Mouse (Mus musculus) adrenal gland, postnatal 4 days (tissue): ENCODE results near the gene Slc28a1. TPM values are rescaled to one million over a fixed set of nuclear protein-coding genes. Genes with fewer than 3 reads are reported as not detected.
A peak's percentile ranks its signal among the peaks of the same experiment; 100 is the strongest.
"Not testable (repeated sequence)": the region's sequence is repeated elsewhere in the genome, so short reads cannot be mapped to it uniquely, and the experiment has no call there.

Experiments
- DNase-seq, 2 experiments: peaks; one replicate each; pipeline ENCODE4 v3.0.0; 2021 to 2022; ENCODE audit warnings: low spot score in 2 of 2, mixed read lengths in 2 of 2
- total RNA-seq, 2 experiments: library from RNA; stranded (reverse); gene quantifications; 2 replicates each; pipeline ENCODE4 v1.2.3; 2021

The Slc28a1 gene
- total RNA-seq, 2 experiments from 2014 or later = 0.56 TPM

GRCm38 (mm10) chr7:81123553-81123952, 9.0 kb downstream of the Slc28a1 start:
- no peak for DNase-seq

GRCm38 (mm10) chr7:81124773-81125172, 10.2 kb downstream of the Slc28a1 start:
- no peak for DNase-seq

- DNase-seq = no peak
These were observed 10.9 kb downstream of the Slc28a1 start for GRCm38 (mm10) chr7:81125215-81126175.

- no peak for DNase-seq
These were observed 17.3 kb downstream of the Slc28a1 start for GRCm38 (mm10) chr7:81131864-81132263.

- DNase-seq = no peak
These were observed 18.3 kb downstream of the Slc28a1 start for GRCm38 (mm10) chr7:81132851-81133279.

- no peak for DNase-seq
These were observed 18.8 kb downstream of the Slc28a1 start for GRCm38 (mm10) chr7:81133416-81133815.

GRCm38 (mm10) chr7:81133941-81134340, 19.3 kb downstream of the Slc28a1 start:
- no peak for DNase-seq

- DNase-seq = peak in 1 of 2 experiments; percentile 37
These were observed 20.0 kb downstream of the Slc28a1 start for GRCm38 (mm10) chr7:81134614-81135067.

GRCm38 (mm10) chr7:81137292-81137691, 22.7 kb downstream of the Slc28a1 start:
- DNase-seq = no peak

GRCm38 (mm10) chr7:81139100-81139499, 24.5 kb downstream of the Slc28a1 start:
- DNase-seq = no peak

GRCm38 (mm10) chr7:81139671-81140404, 25.2 kb downstream of the Slc28a1 start:
- DNase-seq = no peak

GRCm38 (mm10) chr7:81141541-81141940, 26.9 kb downstream of the Slc28a1 start:
- DNase-seq = no peak

- not testable (repeated sequence) for DNase-seq
These were observed 28.5 kb downstream of the Slc28a1 start for GRCm38 (mm10) chr7:81143056-81143455.

- no peak for DNase-seq
These were observed 35.2 kb downstream of the Slc28a1 start for GRCm38 (mm10) chr7:81149759-81150158.

GRCm38 (mm10) chr7:81151216-81151615, 36.6 kb downstream of the Slc28a1 start:
- no peak for DNase-seq

GRCm38 (mm10) chr7:81152306-81152705, 37.7 kb downstream of the Slc28a1 start:
- DNase-seq = no peak

GRCm38 (mm10) chr7:81152826-81153225, 38.2 kb downstream of the Slc28a1 start:
- DNase-seq = no peak

- no peak for DNase-seq
These were observed 38.7 kb downstream of the Slc28a1 start for GRCm38 (mm10) chr7:81153327-81153726.

GRCm38 (mm10) chr7:81154244-81154643, 39.6 kb downstream of the Slc28a1 start:
- DNase-seq = not testable (repeated sequence)

- no peak for DNase-seq
These were observed 40.4 kb downstream of the Slc28a1 start for GRCm38 (mm10) chr7:81154960-81155359.

- DNase-seq = no peak
These were observed 44.3 kb downstream of the Slc28a1 start for GRCm38 (mm10) chr7:81158933-81159332.

- DNase-seq = no peak
These were observed 47.1 kb downstream of the Slc28a1 start for GRCm38 (mm10) chr7:81161666-81162065.
